Mouse (Mus musculus): Measurements from ENCODE around the gene Ptgdr. TPM values are rescaled to one million over a fixed set of nuclear protein-coding genes. Genes with fewer than 3 reads are reported as not detected.
"Not testable (repeated sequence)": the region's sequence is repeated elsewhere in the genome, so short reads cannot be mapped to it uniquely, and the experiment has no call there.

The Ptgdr gene
- total and polyA plus RNA-seq, 2 experiments from 2014 or later = 0.59 to 1.5 TPM

GRCm38 (mm10) chr14:44865661-44866060, 6.5 kb upstream of the Ptgdr start:
- TF ChIP-seq CTCF (IDR thresholded peaks at IDR 0.05) = no peak
- 84% methylated on average over 8 of the region's 8 CpGs for WGBS
- no peak for DNase-seq (ENCODE audit: low spot score)
- no peak overlapping the region for H3K9ac ChIP-seq (replicated peaks; ENCODE audit: low read length, poor library complexity, severe bottlenecking)
- no peaks in the 10 kb centered on the region for H3K4me1 ChIP-seq (ENCODE audit: insufficient read depth, low read length)
- no peaks in the 10 kb centered on the region for H3K9me3 ChIP-seq (ENCODE audit: low read length)
- no peak for ATAC-seq (ENCODE audit: low FRiP score)
- no peak overlapping the region for H3K4me3 ChIP-seq (ENCODE audit: low read depth, low read length)
- no peak overlapping the region for H3K4me2 ChIP-seq (ENCODE audit: low read depth, low read length, poor library complexity, severe bottlenecking)
- H3K27me3 ChIP-seq (ENCODE audit: insufficient read depth, low read length) = no peaks in the 10 kb centered on the region
- no peak overlapping the region for H3K27ac ChIP-seq (ENCODE audit: low read depth, low read length)
- no peaks in the 10 kb centered on the region for H3K36me3 ChIP-seq (ENCODE audit: insufficient read depth, low read length)

DNA sequence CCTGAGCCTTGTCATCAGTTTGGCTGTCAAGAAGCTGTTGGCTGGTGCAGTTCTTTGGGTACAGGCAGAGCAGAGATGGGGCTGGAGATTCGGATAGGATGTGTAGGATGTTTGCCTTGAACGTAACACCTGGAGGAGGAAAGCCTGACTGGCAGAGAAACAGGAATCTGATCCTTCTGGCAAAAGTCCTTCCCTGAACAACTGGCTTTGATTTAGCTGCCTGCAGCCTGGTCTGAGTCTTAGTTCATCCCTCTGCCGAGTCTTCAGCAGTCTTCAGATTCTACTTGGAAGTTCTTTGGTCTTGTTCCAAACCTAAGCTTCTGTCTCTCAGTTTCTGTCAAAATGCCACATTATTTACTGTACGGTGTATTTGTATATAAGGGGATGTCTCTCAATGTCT, 3.9 kb upstream of the Ptgdr start:
- no peak overlapping the region for H3K27ac ChIP-seq (ENCODE audit: low read depth, low read length)
- H3K27me3 ChIP-seq (ENCODE audit: insufficient read depth, low read length) = peaks cover 8% of the 10 kb centered on the region
- no peaks in the 10 kb centered on the region for H3K9me3 ChIP-seq (ENCODE audit: low read length)
- TF ChIP-seq CTCF (IDR thresholded peaks at IDR 0.05) = no peak
- H3K9ac ChIP-seq (replicated peaks; ENCODE audit: low read length, poor library complexity, severe bottlenecking) = no peak overlapping the region
- H3K4me2 ChIP-seq (ENCODE audit: low read depth, low read length, poor library complexity, severe bottlenecking) = no peak overlapping the region
- no peaks in the 10 kb centered on the region for H3K4me1 ChIP-seq (ENCODE audit: insufficient read depth, low read length)
- ATAC-seq (ENCODE audit: low FRiP score) = no peak
- no peaks in the 10 kb centered on the region for H3K36me3 ChIP-seq (ENCODE audit: insufficient read depth, low read length)
- 50% methylated on average over 4 of the region's 4 CpGs for WGBS
- H3K4me3 ChIP-seq (ENCODE audit: low read depth, low read length) = no peak overlapping the region
- DNase-seq (ENCODE audit: low spot score) = no peak

- no peak for DNase-seq (ENCODE audit: low spot score)
- Histone ChIP-seq H3K4me1 (ENCODE audit: insufficient read depth, low read length) (no peaks in the 10 kb centered on the region), H3K4me3 (ENCODE audit: low read depth, low read length) (no peak overlapping the region), H3K4me2 (ENCODE audit: low read depth, low read length, poor library complexity, severe bottlenecking) (no peak overlapping the region), H3K27ac (ENCODE audit: low read depth, low read length) (no peak overlapping the region), H3K9ac (replicated peaks; ENCODE audit: low read length, poor library complexity, severe bottlenecking) (no peak overlapping the region), H3K9me3 (ENCODE audit: low read length) (no peaks in the 10 kb centered on the region), H3K27me3 (ENCODE audit: insufficient read depth, low read length) (peaks cover 14% of the 10 kb centered on the region), H3K36me3 (ENCODE audit: insufficient read depth, low read length) (no peaks in the 10 kb centered on the region)
- 75% methylated on average over 3 of the region's 3 CpGs for WGBS
- no peak for TF ChIP-seq CTCF (IDR thresholded peaks at IDR 0.05)
- ATAC-seq (ENCODE audit: low FRiP score) = no peak
Observed at GRCm38 (mm10) chr14:44861161-44861560, 2.0 kb upstream of the Ptgdr start.

DNA sequence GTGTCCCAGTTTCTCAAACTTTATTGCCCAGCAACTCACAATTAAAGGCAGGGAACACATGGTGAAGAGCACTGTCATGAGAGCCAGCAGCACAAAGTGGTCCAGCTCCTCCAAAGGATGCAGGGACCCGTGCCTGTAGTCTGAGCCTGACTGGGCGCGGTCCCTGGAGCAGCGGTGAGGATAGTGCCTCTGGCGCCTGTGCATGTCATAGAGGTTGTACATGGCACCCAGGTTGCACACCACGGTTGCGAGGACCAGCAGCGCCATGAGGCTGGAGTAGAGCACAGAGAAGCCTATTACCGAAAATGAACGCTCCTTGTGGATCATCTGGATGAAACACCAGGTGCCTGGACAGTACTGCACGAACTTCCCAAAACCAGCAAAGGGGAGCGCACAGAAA, 803 bp downstream of the Ptgdr start:
- peak; percentile 25; the same call in 1 of the 2 replicates for ATAC-seq (ENCODE audit: low FRiP score)
- Histone ChIP-seq H3K27me3 (ENCODE audit: insufficient read depth, low read length) (peaks cover 14% of the 10 kb centered on the region), H3K9me3 (ENCODE audit: low read length) (no peaks in the 10 kb centered on the region), H3K9ac (replicated peaks; ENCODE audit: low read length, poor library complexity, severe bottlenecking) (no peak overlapping the region), H3K4me2 (ENCODE audit: low read depth, low read length, poor library complexity, severe bottlenecking) (peak overlapping the region; percentile 57), H3K36me3 (ENCODE audit: insufficient read depth, low read length) (no peaks in the 10 kb centered on the region), H3K4me3 (ENCODE audit: low read depth, low read length) (peak overlapping the region; percentile 37), H3K4me1 (ENCODE audit: insufficient read depth, low read length) (no peaks in the 10 kb centered on the region), H3K27ac (ENCODE audit: low read depth, low read length) (no peak overlapping the region)
- DNase-seq (ENCODE audit: low spot score) = no peak
- no peak for TF ChIP-seq CTCF (IDR thresholded peaks at IDR 0.05)
- 13% methylated on average over 12 of the region's 12 CpGs for WGBS

GRCm38 (mm10) chr14:44850637-44851036, 8.5 kb downstream of the Ptgdr start:
- TF ChIP-seq CTCF (IDR thresholded peaks at IDR 0.05) = peak; percentile 65
- H3K27me3 ChIP-seq (ENCODE audit: insufficient read depth, low read length); H3K9ac ChIP-seq (replicated peaks; ENCODE audit: low read length, poor library complexity, severe bottlenecking); H3K27ac ChIP-seq (ENCODE audit: low read depth, low read length); H3K4me2 ChIP-seq (ENCODE audit: low read depth, low read length, poor library complexity, severe bottlenecking); H3K4me3 ChIP-seq (ENCODE audit: low read depth, low read length); H3K36me3 ChIP-seq (ENCODE audit: insufficient read depth, low read length); H3K4me1 ChIP-seq (ENCODE audit: insufficient read depth, low read length); H3K9me3 ChIP-seq (ENCODE audit: low read length): not testable (repeated sequence)
- 1% methylated on average over 3 of the region's 3 CpGs for WGBS
- peak; percentile 30 for DNase-seq (ENCODE audit: low spot score)
- peak; percentile 68; the same call in 1 of the 2 replicates for ATAC-seq (ENCODE audit: low FRiP score)

DNA sequence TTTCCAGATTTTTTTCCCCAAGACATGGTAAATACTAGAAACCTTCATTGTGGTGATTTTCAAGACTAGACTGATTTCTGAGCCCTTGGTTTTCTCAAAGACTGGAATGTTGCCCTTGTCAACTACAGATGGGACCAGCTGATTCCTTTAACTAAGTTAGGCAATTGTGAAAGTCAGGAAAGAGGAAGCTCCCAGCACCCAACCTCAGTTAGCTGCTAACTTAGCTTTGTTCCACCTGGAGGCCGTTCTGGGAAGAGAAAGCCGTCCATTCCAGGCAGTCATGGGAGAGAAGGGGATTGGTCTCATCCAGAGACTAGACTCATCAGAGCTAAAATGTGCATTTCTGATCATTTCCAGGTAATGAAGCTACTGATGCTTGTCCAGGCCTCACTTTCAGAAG, 11.4 kb downstream of the Ptgdr start:
- no peaks in the 10 kb centered on the region for H3K4me1 ChIP-seq (ENCODE audit: insufficient read depth, low read length)
- no peak overlapping the region for H3K9ac ChIP-seq (replicated peaks; ENCODE audit: low read length, poor library complexity, severe bottlenecking)
- WGBS = 98% methylated on average over 2 of the region's 2 CpGs
- no peak for TF ChIP-seq CTCF (IDR thresholded peaks at IDR 0.05)
- no peak overlapping the region for H3K27ac ChIP-seq (ENCODE audit: low read depth, low read length)
- ATAC-seq (ENCODE audit: low FRiP score) (no peak), DNase-seq (ENCODE audit: low spot score) (no peak)
- H3K4me2 ChIP-seq (ENCODE audit: low read depth, low read length, poor library complexity, severe bottlenecking) = no peak overlapping the region
- no peaks in the 10 kb centered on the region for H3K36me3 ChIP-seq (ENCODE audit: insufficient read depth, low read length)
- H3K4me3 ChIP-seq (ENCODE audit: low read depth, low read length) = no peak overlapping the region
- no peaks in the 10 kb centered on the region for H3K9me3 ChIP-seq (ENCODE audit: low read length)
- H3K27me3 ChIP-seq (ENCODE audit: insufficient read depth, low read length) = no peaks in the 10 kb centered on the region

Measured in midbrain, postnatal 0 days (tissue).